Mouse (Mus musculus) midbrain, embryonic 12.5 days (tissue): ENCODE data around the gene Adra2b. TPM values are rescaled to one million over a fixed set of nuclear protein-coding genes. Genes with fewer than 3 reads are reported as not detected.

ENCODE experiments used
- ATAC-seq: fragments of 200-750 bp; cut with Nextera tagmentation; 2 replicates; pipeline ENCODE4 v1.8.0; 2017; ENCODE audit warnings: low read depth, moderate TSS enrichment, moderate library complexity; ENCODE audit not compliant: low FRiP score
- H3K27ac ChIP-seq: fragments of 300-500 bp; sonication (generic); replicated peaks from 2 replicates; pipeline ENCODE4 v1.5.1; 2016; ENCODE audit warnings: mild to moderate bottlenecking
- H3K27me3 ChIP-seq: fragments of 300-500 bp; sonication (generic); 2 replicates; pipeline ENCODE4 v1.6.1; 2016; ENCODE audit warnings: mild to moderate bottlenecking
- H3K36me3 ChIP-seq: fragments of 300-500 bp; sonication (generic); 2 replicates; pipeline ENCODE4 v1.6.1; 2016
- H3K4me1 ChIP-seq: fragments of 300-500 bp; sonication (generic); 2 replicates; pipeline ENCODE4 v1.6.1; 2016
- H3K4me2 ChIP-seq: fragments of 300-500 bp; sonication (generic); replicated peaks from 2 replicates; pipeline ENCODE4 v1.6.1; 2016; ENCODE audit warnings: mild to moderate bottlenecking, moderate library complexity
- H3K4me3 ChIP-seq: fragments of 300-500 bp; sonication (generic); 2 replicates; pipeline ENCODE4 v1.5.1; 2016; ENCODE audit warnings: mild to moderate bottlenecking
- H3K9ac ChIP-seq: fragments of 300-500 bp; sonication (generic); replicated peaks from 2 replicates; pipeline ENCODE4 v1.6.1; 2016; ENCODE audit warnings: mild to moderate bottlenecking, moderate library complexity
- H3K9me3 ChIP-seq: fragments of 300-500 bp; sonication (generic); 2 replicates; pipeline ENCODE4 v1.6.1; 2016; ENCODE audit warnings: mild to moderate bottlenecking
- WGBS: fragments of 180-500 bp; shearing (Covaris S2); methylation state at CpG from one replicate; pipeline ENCODE4 v1.1.7; 2016; 5-methylcytosine and 5-hydroxymethylcytosine counted together
- polyA plus RNA-seq: library from polyadenylated mRNA; unstranded; fragments of >200 nt; fragmentation: Nextera tagmentation; extraction: Ambion mirVana; gene quantifications from 2 replicates; pipeline ENCODE4 v1.2.1, GENCODE M21; 2016

Gene Adra2b
- polyA plus RNA-seq, 1 experiment from 2014 or later, result 1.7 TPM

- H3K27me3 ChIP-seq, result peaks cover 5% of the 10 kb centered on the region
- H3K9ac ChIP-seq, result no peak overlapping the region
- no peak for ATAC-seq
- H3K27ac ChIP-seq, result no peak overlapping the region
- H3K4me3 ChIP-seq, result no peak overlapping the region
- H3K4me1 ChIP-seq, result peaks cover 9% of the 10 kb centered on the region
- H3K9me3 ChIP-seq, result no peaks in the 10 kb centered on the region
- 81% methylated on average over 3 of the region's 3 CpGs for WGBS
- H3K36me3 ChIP-seq, result no peaks in the 10 kb centered on the region
- H3K4me2 ChIP-seq, result no peak overlapping the region
Observed at GRCm38 (mm10) chr2:127374131-127374530, 11.1 kb downstream of the Adra2b start.

- Histone ChIP-seq H3K27ac (no peak overlapping the region), H3K27me3 (no peaks in the 10 kb centered on the region; the same call in none of the 2 replicates)
Observed at GRCm38 (mm10) chr2:127375087-127375486, 12.1 kb downstream of the Adra2b start.

GRCm38 (mm10) chr2:127375759-127376341 is 12.8 kb downstream of the Adra2b start:
- Histone ChIP-seq H3K4me3 (no peak overlapping the region), H3K27me3 (no peaks in the 10 kb centered on the region; the same call in 1 of the 2 replicates), H3K27ac (no peak overlapping the region), H3K9ac (no peak overlapping the region), H3K9me3 (no peaks in the 10 kb centered on the region), H3K4me2 (no peak overlapping the region), H3K36me3 (no peaks in the 10 kb centered on the region), H3K4me1 (peaks cover 9% of the 10 kb centered on the region)
- ATAC-seq, result no peak
- 63% methylated on average over 7 of the region's 7 CpGs for WGBS

More at GRCm38 (mm10) chr2:127375087-127375486, 12.1 kb downstream of the Adra2b start:
- no peak overlapping the region for H3K4me2 ChIP-seq
- no peak for ATAC-seq
- no peak overlapping the region for H3K4me3 ChIP-seq
- no peaks in the 10 kb centered on the region for H3K36me3 ChIP-seq
- no peak overlapping the region for H3K9ac ChIP-seq
- 75% methylated on average over 3 of the region's 3 CpGs for WGBS
- no peaks in the 10 kb centered on the region for H3K9me3 ChIP-seq
- H3K4me1 ChIP-seq, result peaks cover 9% of the 10 kb centered on the region

GRCm38 (mm10) chr2:127376423-127377051 is 13.5 kb downstream of the Adra2b start:
- H3K36me3 ChIP-seq, result no peaks in the 10 kb centered on the region
- WGBS, result 85% methylated on average over 6 of the region's 6 CpGs
- H3K4me2 ChIP-seq, result no peak overlapping the region
- H3K27me3 ChIP-seq, result no peaks in the 10 kb centered on the region; the same call in 1 of the 2 replicates
- no peak overlapping the region for H3K9ac ChIP-seq
- H3K4me1 ChIP-seq, result peaks cover 9% of the 10 kb centered on the region
- no peak for ATAC-seq
- H3K9me3 ChIP-seq, result no peaks in the 10 kb centered on the region
- H3K27ac ChIP-seq, result no peak overlapping the region
- H3K4me3 ChIP-seq, result no peak overlapping the region

DNA sequence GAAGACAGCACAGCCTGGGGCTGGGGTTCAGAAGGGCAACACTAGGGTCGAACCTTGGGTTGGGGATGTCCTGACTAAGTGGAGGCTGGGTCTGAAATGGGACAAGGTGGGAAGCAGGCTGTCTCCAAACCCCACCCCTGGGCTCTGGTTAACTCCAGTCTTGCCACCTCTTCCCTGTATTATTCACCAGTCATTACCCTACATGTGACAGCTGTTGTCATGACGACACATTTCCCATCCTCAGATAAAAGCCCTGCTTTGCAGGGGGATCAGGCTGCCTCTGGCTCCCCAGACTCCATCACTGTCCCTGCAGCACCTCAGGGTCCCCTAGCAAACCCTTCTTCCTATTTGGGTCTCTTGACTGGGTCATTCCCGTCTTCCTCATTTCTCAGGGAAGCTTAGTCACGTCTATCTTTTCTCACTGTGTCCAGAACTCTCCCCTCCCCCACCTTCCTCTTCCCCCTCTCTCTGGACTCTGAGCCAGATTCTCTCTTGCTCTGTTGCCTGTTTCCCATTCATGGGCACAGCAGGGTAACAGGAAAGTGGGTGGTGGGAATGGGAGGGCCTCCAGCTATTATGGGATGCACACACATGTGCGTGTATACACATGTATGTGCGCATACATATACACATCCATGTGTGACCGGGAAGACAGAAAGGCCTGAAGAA is 15.1 kb downstream of the Adra2b start:
- H3K36me3 ChIP-seq, result no peaks in the 10 kb centered on the region
- no peaks in the 10 kb centered on the region for H3K9me3 ChIP-seq
- 62% methylated on average over 7 of the region's 7 CpGs for WGBS
- H3K4me2 ChIP-seq, result no peak overlapping the region
- no peak overlapping the region for H3K4me3 ChIP-seq
- H3K4me1 ChIP-seq, result peaks cover 9% of the 10 kb centered on the region
- no peaks in the 10 kb centered on the region for H3K27me3 ChIP-seq
- H3K27ac ChIP-seq, result no peak overlapping the region
- ATAC-seq, result no peak
- no peak overlapping the region for H3K9ac ChIP-seq

DNA sequence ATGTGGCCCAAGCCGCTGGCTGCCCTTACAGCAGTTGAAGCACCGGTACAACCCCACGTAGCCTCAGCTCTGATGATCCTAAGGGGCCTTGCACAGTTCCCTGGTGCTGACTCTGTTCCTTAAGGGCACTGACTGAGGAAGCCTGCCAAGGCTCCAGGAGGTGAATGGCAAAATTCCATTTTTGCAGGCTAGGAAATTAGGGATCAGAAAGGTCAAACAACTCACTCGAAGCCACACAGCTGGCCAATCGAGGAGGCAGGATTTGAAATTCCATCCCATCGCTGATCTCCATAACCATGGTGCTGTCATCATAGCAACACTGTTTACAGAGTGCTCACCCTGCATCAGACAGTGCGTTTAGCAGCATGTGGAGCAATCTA is 15.6 kb downstream of the Adra2b start:
- Histone ChIP-seq H3K4me2 (no peak overlapping the region), H3K27me3 (no peaks in the 10 kb centered on the region), H3K9me3 (no peaks in the 10 kb centered on the region), H3K4me1 (peaks cover 9% of the 10 kb centered on the region), H3K4me3 (no peak overlapping the region), H3K9ac (no peak overlapping the region), H3K36me3 (no peaks in the 10 kb centered on the region), H3K27ac (no peak overlapping the region)
- no peak for ATAC-seq
- 68% methylated on average over 7 of the region's 7 CpGs for WGBS

- H3K9ac ChIP-seq, result no peak overlapping the region
- no peaks in the 10 kb centered on the region for H3K36me3 ChIP-seq
- no peak overlapping the region for H3K27ac ChIP-seq
- H3K4me3 ChIP-seq, result no peak overlapping the region
- WGBS, result 78% methylated on average over 3 of the region's 3 CpGs
- ATAC-seq, result no peak
- H3K27me3 ChIP-seq, result no peaks in the 10 kb centered on the region
- no peak overlapping the region for H3K4me2 ChIP-seq
- H3K4me1 ChIP-seq, result peaks cover 9% of the 10 kb centered on the region
- H3K9me3 ChIP-seq, result no peaks in the 10 kb centered on the region
Observed at GRCm38 (mm10) chr2:127379250-127379649, 16.2 kb downstream of the Adra2b start.

DNA sequence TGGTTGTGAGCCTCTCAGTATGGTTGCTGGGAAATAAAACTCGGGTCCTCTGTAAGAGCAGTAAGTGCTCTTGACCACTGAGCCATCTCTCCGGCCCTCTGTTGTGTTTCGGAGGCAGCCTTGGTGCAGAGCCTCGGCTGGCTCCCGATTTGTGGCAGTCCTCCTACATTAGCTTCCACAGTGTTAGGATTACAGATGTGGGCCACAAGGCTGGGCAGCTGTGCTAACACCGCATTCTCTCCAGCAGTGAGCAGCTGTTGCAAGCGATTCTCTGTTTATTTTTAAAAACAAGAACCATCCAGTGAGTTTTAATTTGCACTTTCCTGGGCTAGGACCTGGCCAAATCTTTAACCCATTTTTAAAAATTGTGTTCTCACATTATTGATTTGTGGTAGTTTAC is 20.9 kb downstream of the Adra2b start:
- WGBS, result 67% methylated on average over 7 of the region's 7 CpGs
- no peak overlapping the region for H3K27ac ChIP-seq
- no peak for ATAC-seq
- H3K4me2 ChIP-seq, result no peak overlapping the region
- no peaks in the 10 kb centered on the region for H3K36me3 ChIP-seq
- H3K27me3 ChIP-seq, result no peaks in the 10 kb centered on the region
- H3K9me3 ChIP-seq, result no peaks in the 10 kb centered on the region
- no peaks in the 10 kb centered on the region for H3K4me1 ChIP-seq
- no peak overlapping the region for H3K4me3 ChIP-seq
- no peak overlapping the region for H3K9ac ChIP-seq

DNA sequence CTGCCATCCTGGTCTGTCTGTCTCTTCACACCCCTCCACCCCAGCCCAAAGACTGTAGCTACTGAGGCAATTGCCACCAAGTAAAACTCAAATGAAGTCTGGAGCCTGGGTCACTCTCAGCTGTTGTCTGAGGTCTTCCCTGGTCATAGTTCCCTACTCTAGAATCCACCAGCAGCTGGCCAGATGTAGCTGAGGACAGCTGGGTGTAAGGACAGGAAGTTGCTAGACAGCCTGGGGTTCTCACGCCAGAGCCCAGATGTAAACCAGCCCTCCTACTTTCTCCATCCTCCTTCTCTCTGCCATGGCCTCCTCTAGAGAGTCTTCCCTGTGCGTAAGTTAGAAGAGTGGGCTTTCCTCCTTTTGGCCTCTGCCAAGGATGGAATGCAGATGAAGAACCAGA is 24.5 kb downstream of the Adra2b start:
- Histone ChIP-seq H3K27ac (no peak overlapping the region), H3K9me3 (no peaks in the 10 kb centered on the region), H3K4me2 (no peak overlapping the region), H3K4me3 (no peak overlapping the region), H3K4me1 (no peaks in the 10 kb centered on the region), H3K9ac (no peak overlapping the region), H3K27me3 (no peaks in the 10 kb centered on the region), H3K36me3 (no peaks in the 10 kb centered on the region)
- 89% methylated on average over 2 of the region's 2 CpGs for WGBS
- no peak for ATAC-seq

DNA sequence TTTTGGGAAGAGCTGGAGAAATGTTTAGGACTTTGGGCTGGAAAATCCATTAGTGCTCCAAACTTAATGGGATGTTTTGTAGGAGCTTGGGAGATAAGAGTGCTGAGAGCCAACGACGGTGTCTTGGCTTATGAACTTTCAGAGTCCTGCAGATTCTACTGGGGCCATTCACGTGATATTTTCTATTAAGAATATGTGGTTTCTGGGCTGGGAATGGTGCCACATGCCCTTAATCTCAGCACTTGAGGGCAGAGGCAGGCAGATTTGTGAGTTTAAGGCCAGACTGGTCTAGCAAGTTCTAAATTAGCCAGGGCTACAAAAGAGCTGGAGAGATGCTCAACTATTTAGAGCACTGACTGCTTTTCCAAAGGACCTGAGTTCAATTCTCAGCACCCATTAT is 27.3 kb downstream of the Adra2b start:
- Histone ChIP-seq H3K9me3 (no peaks in the 10 kb centered on the region), H3K4me3 (no peak overlapping the region), H3K9ac (no peak overlapping the region), H3K4me1 (no peaks in the 10 kb centered on the region), H3K27ac (no peak overlapping the region), H3K36me3 (no peaks in the 10 kb centered on the region), H3K27me3 (no peaks in the 10 kb centered on the region), H3K4me2 (no peak overlapping the region)
- ATAC-seq, result no peak
- WGBS, result 87% methylated on average over 3 of the region's 3 CpGs

GRCm38 (mm10) chr2:127390846-127391245 is 27.8 kb downstream of the Adra2b start:
- ATAC-seq, result no peak
- Histone ChIP-seq H3K27ac (no peak overlapping the region), H3K27me3 (no peaks in the 10 kb centered on the region), H3K4me1 (no peaks in the 10 kb centered on the region), H3K4me2 (no peak overlapping the region), H3K9me3 (no peaks in the 10 kb centered on the region), H3K4me3 (no peak overlapping the region), H3K9ac (no peak overlapping the region), H3K36me3 (no peaks in the 10 kb centered on the region)
- 72% methylated on average over 4 of the region's 4 CpGs for WGBS

GRCm38 (mm10) chr2:127391323-127391722 is 28.3 kb downstream of the Adra2b start:
- Histone ChIP-seq H3K4me1 (no peaks in the 10 kb centered on the region), H3K27me3 (no peaks in the 10 kb centered on the region), H3K9ac (no peak overlapping the region), H3K36me3 (no peaks in the 10 kb centered on the region), H3K4me2 (no peak overlapping the region), H3K27ac (no peak overlapping the region), H3K4me3 (no peak overlapping the region), H3K9me3 (no peaks in the 10 kb centered on the region)
- no peak for ATAC-seq
- WGBS, result 76% methylated on average over 3 of the region's 3 CpGs
